ENCODE assay signal across 8 mouse cellular contexts in the genomic region with DNA sequence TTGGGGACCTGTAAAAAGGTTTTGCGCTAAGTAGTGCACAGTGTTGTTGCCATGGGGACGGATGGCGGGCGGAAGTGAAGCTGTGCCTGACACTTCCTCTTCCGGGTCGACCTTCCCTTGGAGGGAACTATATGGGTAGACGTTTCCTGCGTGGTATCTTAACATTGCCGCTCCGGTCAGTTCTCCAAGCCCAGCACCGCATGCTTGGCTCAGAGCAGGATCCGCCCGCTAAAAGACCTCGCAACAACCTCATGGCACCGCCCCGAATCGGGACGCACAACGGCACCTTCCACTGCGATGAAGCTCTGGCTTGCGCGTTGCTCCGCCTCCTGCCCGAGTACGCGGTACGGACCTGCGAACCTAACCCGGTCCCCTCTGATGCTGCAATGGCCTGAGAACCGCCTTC. TPM values are rescaled to one million over a fixed set of nuclear protein-coding genes. Genes with fewer than 3 reads are reported as not detected.
DNase-seq lines count a peak whose midpoint lies in the region; ATAC-seq lines count a peak whose summit lies in the region.

Gene Myg1, plus strand, starts transcription at position 100 of the 406 bp plus-strand sequence.

- under 1% methylated on average over 30 of the region's 30 CpGs for WGBS in hindbrain, embryonic 13.5 days

- peaks cover 65% of the 10 kb centered on the region for H3K36me3 ChIP-seq in hindbrain, embryonic 13.5 days

- H3K9me3 ChIP-seq in hindbrain, embryonic 13.5 days, result no peaks in the 10 kb centered on the region

- H3K27ac ChIP-seq in hindbrain, embryonic 13.5 days, result peak within 1 kb of the TSS; percentile 77

- peak; percentile 94 for ATAC-seq in hindbrain, embryonic 13.5 days (ENCODE audit: low FRiP score)

- peaks cover 31% of the 10 kb centered on the region for H3K4me1 ChIP-seq in hindbrain, embryonic 13.5 days (replicated peaks)

- H3K4me3 ChIP-seq in hindbrain, embryonic 13.5 days, result peak within 1 kb of the TSS; percentile 85

- peak within 1 kb of the TSS; percentile 79 for H3K9ac ChIP-seq in hindbrain, embryonic 13.5 days

- peak within 1 kb of the TSS; percentile 90 for H3K4me2 ChIP-seq in hindbrain, embryonic 13.5 days

- peak; percentile 88 for DNase-seq in T-cell, adult 2 months (ENCODE audit: low spot score)
- DNase-seq in cerebellum, postnatal 25 days, result peak; percentile 81 to 86
- DNase-seq in frontal cortex, postnatal 25 days (ENCODE audit: low spot score in 2 of 2), result peak; percentile 59 to 72
- DNase-seq in left cerebral cortex, adult 11 months (ENCODE audit: low spot score), result peak; percentile 77
- peak; percentile 90 for DNase-seq in lung, postnatal 36 days
- peak; percentile 89 for DNase-seq in retina, embryonic 14.5 days (ENCODE audit: low spot score)
- peak; percentile 75 to 83 for DNase-seq in thymus, postnatal 36 days

- H3K27me3 ChIP-seq in hindbrain, embryonic 13.5 days, result no peaks in the 10 kb centered on the region

RNA-seq across cellular contexts. Expression of gene Myg1, which starts in this region (rescaled TPM):
- 91.8 and 96.4 TPM in 2 replicates for polyA plus RNA-seq in hindbrain, embryonic 13.5 days (2015; fragmentation: Nextera tagmentation; extraction: Ambion mirVana)

Comparison
In these comparisons a context has a peak if more than half of its experiments do, and no peak if none do; other contexts are left out.
1. Peak in every context shown above with its lines: DNase-seq, ATAC-seq, H3K4me3 ChIP-seq and H3K27ac ChIP-seq.